Mouse (Mus musculus) adrenal gland, adult 8-10 months (tissue): Measurements from ENCODE around the gene Ttn. TPM values are rescaled to one million over a fixed set of nuclear protein-coding genes. Genes with fewer than 3 reads are reported as not detected.

Experiments
- DNase-seq: peaks from one replicate; pipeline ENCODE4 v3.0.0; 2022
- total RNA-seq, 4 experiments: library from RNA; stranded (reverse); gene quantifications; 2 replicates each; pipeline ENCODE4 v1.2.4; 2022

Ttn gene
- total RNA-seq, 4 experiments from 2014 or later = 0.05 to 0.42 (median 0.15) TPM

DNA sequence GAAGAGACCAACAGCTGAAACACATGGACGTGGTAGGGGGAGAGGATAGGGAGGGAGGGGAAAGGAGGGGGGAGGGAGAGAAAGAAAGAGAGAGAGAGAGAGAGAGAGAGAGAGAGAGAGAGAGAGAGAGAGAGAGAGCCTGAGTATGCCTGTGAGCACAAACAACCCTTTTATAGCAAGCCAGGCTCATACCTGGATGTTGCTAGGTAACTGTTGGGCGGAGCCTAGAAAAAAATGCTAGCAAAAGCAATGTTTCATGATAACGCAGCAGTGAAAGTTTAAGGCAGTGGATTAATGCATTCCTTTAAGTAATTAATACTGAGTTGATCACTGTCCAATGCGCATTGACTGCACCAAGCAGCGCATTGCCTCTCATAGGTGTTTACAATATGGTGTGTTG is 327.7 kb downstream of the Ttn start:
- no peak for DNase-seq

Other genes starting within 250 kb of the Ttn start
- gene Ccdc141, start 188.1 kb upstream of the Ttn start, total RNA-seq = 1 to 10 TPM; 5.0 to 9.8 (median 9.3) TPM